Mouse (Mus musculus) G1E (cell line): ENCODE data around the gene Gm17660. TPM values are rescaled to one million over a fixed set of nuclear protein-coding genes. Genes with fewer than 3 reads are reported as not detected.
"Not testable (repeated sequence)": the region's sequence is repeated elsewhere in the genome, so short reads cannot be mapped to it uniquely, and the experiment has no call there.

Source experiments
- ATAC-seq: 2 replicates; pipeline ENCODE4 v1.8.0; 2016; ENCODE audit warnings: mild to moderate bottlenecking; ENCODE audit not compliant: insufficient number of reproducible peaks, poor library complexity, low FRiP score, severe bottlenecking; ENCODE audit errors: extremely low read depth
- DNase-seq: peaks from one replicate; pipeline ENCODE4 v3.0.0; 2012; ENCODE audit warnings: low spot score
- H3K27me3 ChIP-seq: 2 replicates; pipeline ENCODE4 v1.6.1; 2012; ENCODE audit warnings: mild to moderate bottlenecking, low read length, inconsistent platforms; ENCODE audit not compliant: insufficient read depth
- H3K36me3 ChIP-seq: replicated peaks from 2 replicates; pipeline ENCODE3; 2012; ENCODE audit warnings: mild to moderate bottlenecking, inconsistent platforms
- H3K4me1 ChIP-seq: 2 replicates; pipeline ENCODE4 v1.6.1; 2012; ENCODE audit warnings: low read depth, low read length, inconsistent platforms, mixed read lengths; ENCODE audit not compliant: insufficient read depth
- H3K4me3 ChIP-seq: 2 replicates; pipeline ENCODE4 v1.5.1; 2012; ENCODE audit warnings: low read depth, mild to moderate bottlenecking, inconsistent platforms, low read length, moderate library complexity, mixed read lengths
- H3K9me3 ChIP-seq: replicated peaks from 2 replicates; pipeline ENCODE4 v1.6.1; 2012; ENCODE audit warnings: inconsistent platforms
- CTCF ChIP-seq: IDR thresholded peaks from 2 replicates; pipeline ENCODE4 v1.5.1; 2012; ENCODE audit warnings: low read depth, low read length, inconsistent platforms, mixed read lengths
- GATA1 ChIP-seq: IDR thresholded peaks from 2 replicates; pipeline ENCODE4 v1.6.1; 2012; ENCODE audit warnings: borderline replicate concordance, low read length, inconsistent platforms, mixed read lengths
- GATA2 ChIP-seq: IDR thresholded peaks from 2 replicates; pipeline ENCODE4 v1.6.1; 2012; ENCODE audit warnings: low read depth, low read length, inconsistent platforms, borderline replicate concordance
- POLR2AphosphoS5 ChIP-seq: IDR thresholded peaks from 2 replicates; pipeline ENCODE4 v1.6.1; 2012; ENCODE audit warnings: low read depth, low read length, inconsistent platforms; ENCODE audit not compliant: insufficient replicate concordance
- TAL1 ChIP-seq: conservative IDR thresholded peaks from 2 replicates; pipeline ENCODE4 v1.6.1; 2012; ENCODE audit warnings: low read depth, low read length, inconsistent platforms, mixed read lengths
- polyA plus RNA-seq: library from polyadenylated mRNA; stranded (reverse); fragments of >175 nt; gene quantifications from 2 replicates; pipeline ENCODE4 v1.2.3, GENCODE M21; 2012
- total RNA-seq, 2 experiments: library from RNA; stranded (forward) in 1 of 2; stranded (reverse) in 1 of 2; fragments of 200-1000 nt in 1 of 2; fragments of >200 nt in 1 of 2; fragmentation: Nextera tagmentation in 1 of 2; gene quantifications; 2 replicates each; pipeline ENCODE4 v1.2.3; 2014 to 2017

Gm17660 gene
- total and polyA plus RNA-seq, 3 experiments, result not detected

DNA sequence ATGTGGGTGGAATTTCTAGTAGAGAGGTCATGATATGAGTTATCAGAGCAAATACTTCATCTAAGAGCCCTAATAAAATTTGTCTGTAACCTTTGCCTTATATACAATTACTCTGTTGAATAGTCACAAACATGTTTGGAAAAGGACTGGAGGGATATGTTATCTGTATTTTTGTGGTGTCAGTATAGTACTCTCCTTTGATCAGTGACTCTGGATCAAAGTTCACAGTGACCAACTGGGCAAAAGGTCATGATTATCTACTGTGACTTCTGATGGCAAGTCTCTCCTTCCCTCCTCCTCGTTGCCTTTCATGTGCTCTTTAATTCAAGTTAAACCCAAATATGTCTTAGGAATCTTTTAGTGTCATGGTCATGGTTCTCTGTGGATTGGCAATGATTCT lies 41.6 kb downstream of the Gm17660 start:
- H3K36me3 ChIP-seq, result no peaks in the 10 kb centered on the region
- TF ChIP-seq POLR2AphosphoS5 (no peak), TAL1 (no peak), GATA1 (no peak), CTCF (no peak)
- no peaks in the 10 kb centered on the region for H3K27me3 ChIP-seq
- no peaks in the 10 kb centered on the region for H3K9me3 ChIP-seq
- ATAC-seq (no peak), DNase-seq (no peak)
- H3K4me3 ChIP-seq, result no peak overlapping the region
- H3K4me1 ChIP-seq, result no peaks in the 10 kb centered on the region

DNA sequence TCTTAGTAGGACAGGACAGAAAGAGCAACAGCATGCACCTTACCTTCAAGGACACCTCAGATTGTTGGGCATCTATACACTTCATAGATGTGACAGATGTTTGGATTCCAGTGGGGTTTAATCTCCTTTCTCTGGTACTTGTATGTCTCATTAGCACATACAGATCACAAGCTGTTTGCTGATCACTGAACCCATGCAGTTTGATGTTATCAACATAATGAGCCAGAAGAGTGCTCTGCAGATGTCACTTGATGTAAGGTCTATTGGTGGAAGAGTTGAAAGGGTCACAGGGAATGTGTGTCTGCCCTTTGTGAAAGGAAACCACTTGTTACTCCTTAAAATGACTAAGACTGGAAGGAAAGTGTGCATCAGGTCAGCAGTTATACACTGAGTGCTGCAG lies 42.3 kb downstream of the Gm17660 start:
- TF ChIP-seq TAL1, result no peak
- TF ChIP-seq POLR2AphosphoS5, result no peak
- ATAC-seq (no peak), DNase-seq (no peak)
- H3K36me3 ChIP-seq, result no peaks in the 10 kb centered on the region
- no peaks in the 10 kb centered on the region for H3K4me1 ChIP-seq
- H3K4me3 ChIP-seq, result no peak overlapping the region
- no peaks in the 10 kb centered on the region for H3K27me3 ChIP-seq
- no peaks in the 10 kb centered on the region for H3K9me3 ChIP-seq

DNA sequence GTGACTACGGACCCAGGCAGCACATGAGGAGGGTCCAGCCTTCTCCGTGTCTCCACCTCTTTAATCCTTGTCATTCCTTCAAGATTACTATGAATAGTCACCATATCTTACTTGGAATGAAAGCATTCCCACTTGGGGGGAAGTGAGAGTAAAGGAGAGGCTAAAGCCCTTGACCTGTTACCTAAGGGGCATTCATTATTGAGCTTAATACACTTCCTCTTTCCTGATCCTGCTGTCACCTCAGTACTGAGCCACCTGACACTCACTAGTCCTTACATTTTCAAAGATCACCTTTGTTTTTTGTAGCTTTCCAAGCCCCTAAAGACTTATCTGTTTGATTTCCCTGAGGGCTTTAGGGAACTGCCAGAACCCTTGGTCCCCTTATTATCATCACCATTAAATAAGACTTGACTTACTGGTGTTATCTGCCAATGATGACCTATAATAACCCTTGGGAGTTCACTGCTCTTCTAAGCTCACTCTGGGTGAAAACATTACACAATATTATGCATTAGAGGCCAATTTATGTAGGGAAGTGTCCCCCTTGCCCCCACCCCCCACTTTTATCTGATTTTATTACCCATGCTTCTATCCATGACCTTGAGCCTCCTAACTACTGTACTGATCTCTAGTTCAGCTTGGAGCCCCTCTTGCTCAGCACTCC lies 44.8 kb downstream of the Gm17660 start:
- no peaks in the 10 kb centered on the region for H3K4me1 ChIP-seq
- no peaks in the 10 kb centered on the region for H3K9me3 ChIP-seq
- no peaks in the 10 kb centered on the region for H3K27me3 ChIP-seq
- H3K36me3 ChIP-seq, result no peaks in the 10 kb centered on the region
- no peak overlapping the region for H3K4me3 ChIP-seq
- DNase-seq (no peak), ATAC-seq (no peak)
- no peak for TF ChIP-seq CTCF
- TF ChIP-seq GATA2, result no peak
- no peak for TF ChIP-seq TAL1
- TF ChIP-seq POLR2AphosphoS5, result no peak
- TF ChIP-seq GATA1, result no peak

DNA sequence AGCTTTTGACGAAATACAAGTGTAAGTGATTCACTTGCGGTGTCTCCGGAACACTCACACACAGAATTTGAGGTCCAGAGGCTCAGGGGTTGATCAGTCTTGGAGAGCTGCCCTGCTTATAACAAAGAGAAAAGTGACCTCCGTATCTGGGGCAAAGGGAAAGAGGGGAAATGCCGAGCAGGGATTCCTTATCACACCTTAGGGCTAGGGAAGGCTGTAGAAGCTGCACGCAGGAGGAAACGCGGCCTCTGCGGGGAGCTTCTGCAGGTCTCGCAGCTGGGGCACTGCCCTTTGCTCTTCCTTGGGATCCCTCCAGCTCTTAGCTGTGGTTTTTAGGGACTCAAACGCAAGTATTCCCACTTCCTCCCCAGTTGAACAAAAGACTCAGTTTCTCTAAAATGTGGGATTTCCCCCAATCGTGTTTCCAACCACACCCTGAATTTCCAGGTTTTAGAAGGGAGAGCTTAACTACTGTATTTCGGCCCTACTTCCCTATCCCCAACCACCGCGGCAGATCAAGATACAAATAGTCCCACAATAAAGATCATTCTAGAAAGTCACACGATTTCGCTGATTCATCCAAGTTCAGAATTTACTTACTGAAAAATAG lies 52.1 kb downstream of the Gm17660 start:
- no peaks in the 10 kb centered on the region for H3K9me3 ChIP-seq
- ATAC-seq (no peak), DNase-seq (no peak)
- TF ChIP-seq GATA2 (no peak), TAL1 (no peak), POLR2AphosphoS5 (no peak), GATA1 (no peak), CTCF (no peak)
- peaks cover 3% of the 10 kb centered on the region; the same call in 1 of the 2 replicates for H3K27me3 ChIP-seq
- no peaks in the 10 kb centered on the region for H3K36me3 ChIP-seq
- peaks cover 7% of the 10 kb centered on the region for H3K4me1 ChIP-seq
- no peak overlapping the region for H3K4me3 ChIP-seq

DNA sequence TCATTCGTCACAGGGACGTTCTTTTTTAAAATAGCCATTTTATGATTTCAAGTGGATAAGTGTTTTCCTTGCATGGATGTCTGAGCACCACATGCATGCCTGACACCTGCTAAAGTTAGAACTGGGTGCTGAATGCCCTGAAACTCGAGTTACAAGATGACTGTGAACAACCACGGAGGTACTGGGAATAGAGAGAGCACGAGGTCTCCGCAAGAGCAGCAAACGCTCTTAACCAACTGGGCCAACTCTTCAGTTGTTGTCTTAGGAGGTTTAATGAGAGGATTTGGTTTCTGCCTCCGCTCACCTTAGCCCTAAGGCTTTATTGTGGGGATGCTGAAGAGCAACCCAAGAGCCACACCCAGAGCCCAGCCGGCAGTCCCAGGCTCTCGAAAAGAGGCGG lies 52.6 kb downstream of the Gm17660 start:
- ATAC-seq (no peak), DNase-seq (no peak)
- peaks cover 3% of the 10 kb centered on the region; the same call in 1 of the 2 replicates for H3K27me3 ChIP-seq
- H3K36me3 ChIP-seq, result no peaks in the 10 kb centered on the region
- TF ChIP-seq TAL1 (no peak), GATA1 (no peak), POLR2AphosphoS5 (no peak), CTCF (no peak), GATA2 (no peak)
- peaks cover 7% of the 10 kb centered on the region for H3K4me1 ChIP-seq
- no peaks in the 10 kb centered on the region for H3K9me3 ChIP-seq
- H3K4me3 ChIP-seq, result no peak overlapping the region

DNA sequence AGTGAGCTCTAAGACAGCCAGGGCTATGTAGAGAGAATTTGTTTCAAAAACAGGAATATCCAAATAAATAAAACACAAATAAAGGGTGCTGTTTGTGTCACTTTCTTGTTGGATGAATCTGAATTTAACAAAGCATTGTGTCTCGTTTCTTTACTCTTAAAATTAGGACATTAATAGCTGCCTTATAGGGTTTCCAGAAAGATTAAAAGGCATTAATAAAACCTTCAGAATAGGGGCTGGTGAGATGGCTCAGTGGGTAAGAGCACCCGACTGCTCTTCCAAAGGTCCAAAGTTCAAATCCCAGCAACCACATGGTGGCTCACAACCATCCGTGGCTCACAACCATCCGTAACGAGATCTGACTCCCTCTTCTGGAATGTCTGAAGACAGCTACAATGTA lies 53.2 kb downstream of the Gm17660 start:
- H3K9me3 ChIP-seq, ATAC-seq, H3K36me3 ChIP-seq, H3K4me1 ChIP-seq, H3K4me3 ChIP-seq, DNase-seq, H3K27me3 ChIP-seq: not testable (repeated sequence)

DNA sequence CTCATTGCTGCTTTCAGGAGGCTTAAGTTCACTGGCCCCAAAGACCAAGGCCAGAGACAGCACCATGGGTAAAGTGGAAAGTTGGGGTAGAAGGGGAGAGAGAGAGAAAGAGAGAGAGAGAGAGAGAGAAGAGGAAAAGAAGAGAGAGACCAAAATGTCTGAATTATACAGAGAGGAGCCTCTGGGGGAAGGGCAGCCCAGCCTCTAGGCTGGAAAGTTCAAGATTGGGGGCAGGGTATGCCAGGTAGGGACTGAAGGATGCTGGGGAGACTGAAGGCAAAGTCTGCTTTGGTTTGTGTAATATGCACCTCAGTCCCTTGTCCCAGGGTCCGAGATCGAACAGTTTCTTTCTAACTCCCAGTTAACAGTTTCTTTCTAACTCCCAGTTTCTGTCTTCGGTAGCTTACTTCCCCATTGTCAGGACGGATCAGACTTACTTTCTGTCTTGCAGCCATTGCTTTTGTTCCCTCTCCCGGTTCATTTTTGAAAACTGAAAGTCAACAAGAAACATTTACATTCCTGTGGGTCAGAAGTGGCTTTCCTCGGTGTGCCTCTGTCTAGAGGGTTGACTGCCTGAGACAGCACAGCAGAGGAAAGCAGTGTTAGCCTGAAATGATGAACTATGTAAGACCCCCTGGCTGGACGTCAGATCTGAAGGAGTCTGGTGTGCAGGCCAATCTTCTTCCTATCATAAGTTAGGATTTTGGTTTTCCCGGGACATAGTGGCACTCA lies 54.0 kb downstream of the Gm17660 start:
- Histone ChIP-seq H3K27me3 (peaks cover 3% of the 10 kb centered on the region; the same call in 1 of the 2 replicates), H3K36me3 (no peaks in the 10 kb centered on the region), H3K4me3 (no peak overlapping the region), H3K4me1 (peaks cover 7% of the 10 kb centered on the region), H3K9me3 (no peaks in the 10 kb centered on the region)
- ATAC-seq, result no peak
- TF ChIP-seq GATA1 (no peak), TAL1 (no peak), GATA2 (no peak), CTCF (no peak), POLR2AphosphoS5 (no peak)
- no peak for DNase-seq
